Mouse (Mus musculus): ENCODE results near the gene Nfib. TPM values are rescaled to one million over a fixed set of nuclear protein-coding genes. Genes with fewer than 3 reads are reported as not detected.

Gene Nfib
- polyA plus RNA-seq, 2 experiments = 1.7 to 2.6 TPM

GRCm38 (mm10) chr4:82250355-82250659 is 455.2 kb downstream of the Nfib start:
- Histone ChIP-seq H3K36me3 (replicated peaks; ENCODE audit: control insufficient read depth, insufficient read depth, low read depth) (no peaks in the 10 kb centered on the region), H3K4me2 (ENCODE audit: low read depth) (no peak overlapping the region), H3K9me3 (ENCODE audit: control insufficient read depth, low read length) (no peaks in the 10 kb centered on the region), H3K4me1 (replicated peaks; ENCODE audit: control insufficient read depth in 2 of 2, insufficient read depth in 2 of 2, low read length in 1 of 2) (no peaks in the 10 kb centered on the region), H3K4me3 (ENCODE audit: insufficient read depth in 1 of 2, low read depth in 2 of 2, low read length in 2 of 2) (no peak overlapping the region), H3K27me3 (ENCODE audit: control insufficient read depth, insufficient read depth, low read length) (no peaks in the 10 kb centered on the region), H3K9ac (replicated peaks) (no peak overlapping the region), H3K27ac (no peak overlapping the region)
- DNase-seq (ENCODE audit: low read depth in 3 of 3, low spot score in 3 of 3) (no peak), ATAC-seq (ENCODE audit: insufficient read depth) (no peak)
- WGBS (ENCODE audit: insufficient replicate concordance) = 44% methylated on average over 5 of the region's 5 CpGs
- no peak for TF ChIP-seq EP300 (IDR thresholded peaks at IDR 0.05; ENCODE audit: low read depth)
- TF ChIP-seq CTCF (IDR thresholded peaks at IDR 0.05; ENCODE audit: low read depth) = no peak

GRCm38 (mm10) chr4:82249518-82250354 is 455.8 kb downstream of the Nfib start:
- Histone ChIP-seq H3K9me3 (ENCODE audit: control insufficient read depth, low read length) (no peaks in the 10 kb centered on the region), H3K4me1 (replicated peaks; ENCODE audit: control insufficient read depth in 2 of 2, insufficient read depth in 2 of 2, low read length in 1 of 2) (no peaks in the 10 kb centered on the region), H3K36me3 (replicated peaks; ENCODE audit: control insufficient read depth, insufficient read depth, low read depth) (no peaks in the 10 kb centered on the region), H3K27ac (no peak overlapping the region), H3K4me2 (ENCODE audit: low read depth) (no peak overlapping the region), H3K27me3 (ENCODE audit: control insufficient read depth, insufficient read depth, low read length) (no peaks in the 10 kb centered on the region), H3K4me3 (ENCODE audit: insufficient read depth in 1 of 2, low read depth in 2 of 2, low read length in 2 of 2) (no peak overlapping the region), H3K9ac (replicated peaks) (no peak overlapping the region)
- no peak for TF ChIP-seq EP300 (IDR thresholded peaks at IDR 0.05; ENCODE audit: low read depth)
- TF ChIP-seq CTCF (IDR thresholded peaks at IDR 0.05; ENCODE audit: low read depth) = no peak
- no peak for DNase-seq (ENCODE audit: low read depth in 3 of 3, low spot score in 3 of 3)
- ATAC-seq (ENCODE audit: insufficient read depth) = no peak
- WGBS (ENCODE audit: insufficient replicate concordance) = 65% methylated on average over 11 of the region's 11 CpGs

GRCm38 (mm10) chr4:82248961-82249360 is 456.6 kb downstream of the Nfib start:
- H3K4me3 ChIP-seq (ENCODE audit: insufficient read depth in 1 of 2, low read depth in 2 of 2, low read length in 2 of 2) = no peak overlapping the region
- 68% methylated on average over 1 of the region's 1 CpGs for WGBS (ENCODE audit: insufficient replicate concordance)
- H3K4me1 ChIP-seq (replicated peaks; ENCODE audit: control insufficient read depth in 2 of 2, insufficient read depth in 2 of 2, low read length in 1 of 2) = no peaks in the 10 kb centered on the region
- H3K36me3 ChIP-seq (replicated peaks; ENCODE audit: control insufficient read depth, insufficient read depth, low read depth) = no peaks in the 10 kb centered on the region
- TF ChIP-seq EP300 (IDR thresholded peaks at IDR 0.05; ENCODE audit: low read depth) (no peak), CTCF (IDR thresholded peaks at IDR 0.05; ENCODE audit: low read depth) (no peak)
- no peak overlapping the region for H3K27ac ChIP-seq
- no peak overlapping the region for H3K9ac ChIP-seq (replicated peaks)
- no peak overlapping the region for H3K4me2 ChIP-seq (ENCODE audit: low read depth)
- no peaks in the 10 kb centered on the region for H3K27me3 ChIP-seq (ENCODE audit: control insufficient read depth, insufficient read depth, low read length)
- H3K9me3 ChIP-seq (ENCODE audit: control insufficient read depth, low read length) = no peaks in the 10 kb centered on the region
- ATAC-seq (ENCODE audit: insufficient read depth) (no peak), DNase-seq (ENCODE audit: low read depth in 3 of 3, low spot score in 3 of 3) (no peak)

- H3K36me3 ChIP-seq (replicated peaks; ENCODE audit: control insufficient read depth, insufficient read depth, low read depth) = no peaks in the 10 kb centered on the region
- TF ChIP-seq CTCF (IDR thresholded peaks at IDR 0.05; ENCODE audit: low read depth) = no peak
- TF ChIP-seq EP300 (IDR thresholded peaks at IDR 0.05; ENCODE audit: low read depth) = no peak
- no peak overlapping the region for H3K27ac ChIP-seq
- ATAC-seq (ENCODE audit: insufficient read depth) (no peak), DNase-seq (ENCODE audit: low read depth in 3 of 3, low spot score in 3 of 3) (no peak)
- no peaks in the 10 kb centered on the region for H3K27me3 ChIP-seq (ENCODE audit: control insufficient read depth, insufficient read depth, low read length)
- WGBS (ENCODE audit: insufficient replicate concordance) = 55% methylated on average over 5 of the region's 5 CpGs
- H3K9ac ChIP-seq (replicated peaks) = no peak overlapping the region
- H3K9me3 ChIP-seq (ENCODE audit: control insufficient read depth, low read length) = no peaks in the 10 kb centered on the region
- no peak overlapping the region for H3K4me2 ChIP-seq (ENCODE audit: low read depth)
- no peak overlapping the region for H3K4me3 ChIP-seq (ENCODE audit: insufficient read depth in 1 of 2, low read depth in 2 of 2, low read length in 2 of 2)
- H3K4me1 ChIP-seq (replicated peaks; ENCODE audit: control insufficient read depth in 2 of 2, insufficient read depth in 2 of 2, low read length in 1 of 2) = no peaks in the 10 kb centered on the region
Measured at GRCm38 (mm10) chr4:82248031-82248430, 457.5 kb downstream of the Nfib start.

GRCm38 (mm10) chr4:82246290-82246689 is 459.3 kb downstream of the Nfib start:
- Histone ChIP-seq H3K36me3 (replicated peaks; ENCODE audit: control insufficient read depth, insufficient read depth, low read depth) (no peaks in the 10 kb centered on the region), H3K4me1 (replicated peaks; ENCODE audit: control insufficient read depth in 2 of 2, insufficient read depth in 2 of 2, low read length in 1 of 2) (no peaks in the 10 kb centered on the region), H3K4me2 (ENCODE audit: low read depth) (no peak overlapping the region), H3K27me3 (ENCODE audit: control insufficient read depth, insufficient read depth, low read length) (no peaks in the 10 kb centered on the region), H3K4me3 (ENCODE audit: insufficient read depth in 1 of 2, low read depth in 2 of 2, low read length in 2 of 2) (no peak overlapping the region), H3K9ac (replicated peaks) (no peak overlapping the region), H3K9me3 (ENCODE audit: control insufficient read depth, low read length) (no peaks in the 10 kb centered on the region), H3K27ac (no peak overlapping the region)
- DNase-seq (ENCODE audit: low read depth in 3 of 3, low spot score in 3 of 3) (no peak), ATAC-seq (ENCODE audit: insufficient read depth) (no peak)
- TF ChIP-seq EP300 (IDR thresholded peaks at IDR 0.05; ENCODE audit: low read depth) (no peak), CTCF (IDR thresholded peaks at IDR 0.05; ENCODE audit: low read depth) (no peak)
- WGBS (ENCODE audit: insufficient replicate concordance) = 68% methylated on average over 2 of the region's 2 CpGs

Other genes with a start within 250 kb of the Nfib start
- 1.4 and 1.8 TPM in 2 replicates for gene Zdhhc21, start 154.2 kb upstream of the Nfib start, polyA plus RNA-seq (2012; rRNA removed)
- 2.7 and 3.5 TPM in 2 replicates for gene Zdhhc21, start 154.2 kb upstream of the Nfib start, polyA plus RNA-seq (2014; fragmentation: Nextera tagmentation; extraction: Ambion mirVana)
- gene Cer1, start 179.4 kb upstream of the Nfib start, polyA plus RNA-seq (2012; rRNA removed) = not detected in 2 replicates
- gene Cer1, start 179.4 kb upstream of the Nfib start, polyA plus RNA-seq (2014; fragmentation: Nextera tagmentation; extraction: Ambion mirVana) = not detected in 2 replicates

Measured in liver, embryonic 14.5 days (tissue).